Mouse (Mus musculus) inflammation-experienced regulatory T-cells, adult 16 weeks (primary cell): ENCODE results near the gene Gphb5. TPM values are rescaled to one million over a fixed set of nuclear protein-coding genes. Genes with fewer than 3 reads are reported as not detected.

Experiments used
- polyA plus RNA-seq: library from polyadenylated mRNA; unstranded; fragments of 100-300 nt; shearing (Covaris generic); gene quantifications from one replicate; pipeline ENCODE4 v1.2.1, GENCODE M21; 2017

The Gphb5 gene
- not detected for polyA plus RNA-seq

DNA sequence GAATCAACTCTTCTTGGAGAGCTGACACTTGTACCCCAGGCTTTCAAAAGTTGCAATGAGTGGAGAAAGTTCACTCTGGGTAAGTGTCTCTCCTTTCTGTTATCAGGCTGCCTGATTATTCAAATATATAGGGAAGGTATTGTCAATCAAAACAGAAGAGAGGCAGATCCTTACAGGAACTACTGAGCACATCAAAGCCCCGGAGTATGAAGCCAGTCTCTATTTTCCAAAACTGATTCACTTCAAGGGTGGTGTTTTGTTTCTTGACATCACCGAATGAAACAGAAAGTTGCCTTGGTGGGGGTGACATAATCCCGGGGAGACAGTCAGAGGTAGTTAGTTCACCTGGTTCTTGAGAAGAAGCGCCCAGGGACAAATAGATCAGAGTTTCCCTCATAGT is at the start of gene Gphb5:
Gene Gphb5 (minus strand): TSS at position 101 of the 400 bp plus-strand sequence.

Other genes with a start within 250 kb of the Gphb5 start
- gene Kcnh5, start 239.4 kb downstream of the Gphb5 start, polyA plus RNA-seq = not detected
- gene Rhoj, start 108.5 kb downstream of the Gphb5 start, polyA plus RNA-seq = 0.80 TPM
- 4.8 TPM for gene Ppp2r5e, start 179.5 kb upstream of the Gphb5 start, polyA plus RNA-seq